Mouse (Mus musculus): ENCODE data around the gene Sema3b. TPM values are rescaled to one million over a fixed set of nuclear protein-coding genes. Genes with fewer than 3 reads are reported as not detected.
"Not testable (repeated sequence)": the region's sequence is repeated elsewhere in the genome, so short reads cannot be mapped to it uniquely, and the experiment has no call there.

Gene Sema3b
- total RNA-seq, 2 experiments from 2014 or later, result 2.7 to 2.9 TPM

- intact Hi-C loops (cut with DNase I), result no loop called here
- no peak for DNase-seq (ENCODE audit: extremely low spot score in 1 of 2, low spot score in 2 of 2)
Observed at GRCm38 (mm10) chr9:107578587-107578986, 30.4 kb downstream of the Sema3b start, which contains the start of gene Naa80. Gene Naa80, plus strand, starts transcription at chr9:107578887.

GRCm38 (mm10) chr9:107577871-107578270 is 31.2 kb downstream of the Sema3b start:
- no peak for DNase-seq (ENCODE audit: extremely low spot score in 1 of 2, low spot score in 2 of 2)
- intact Hi-C loops (cut with DNase I), result no loop called here

DNA sequence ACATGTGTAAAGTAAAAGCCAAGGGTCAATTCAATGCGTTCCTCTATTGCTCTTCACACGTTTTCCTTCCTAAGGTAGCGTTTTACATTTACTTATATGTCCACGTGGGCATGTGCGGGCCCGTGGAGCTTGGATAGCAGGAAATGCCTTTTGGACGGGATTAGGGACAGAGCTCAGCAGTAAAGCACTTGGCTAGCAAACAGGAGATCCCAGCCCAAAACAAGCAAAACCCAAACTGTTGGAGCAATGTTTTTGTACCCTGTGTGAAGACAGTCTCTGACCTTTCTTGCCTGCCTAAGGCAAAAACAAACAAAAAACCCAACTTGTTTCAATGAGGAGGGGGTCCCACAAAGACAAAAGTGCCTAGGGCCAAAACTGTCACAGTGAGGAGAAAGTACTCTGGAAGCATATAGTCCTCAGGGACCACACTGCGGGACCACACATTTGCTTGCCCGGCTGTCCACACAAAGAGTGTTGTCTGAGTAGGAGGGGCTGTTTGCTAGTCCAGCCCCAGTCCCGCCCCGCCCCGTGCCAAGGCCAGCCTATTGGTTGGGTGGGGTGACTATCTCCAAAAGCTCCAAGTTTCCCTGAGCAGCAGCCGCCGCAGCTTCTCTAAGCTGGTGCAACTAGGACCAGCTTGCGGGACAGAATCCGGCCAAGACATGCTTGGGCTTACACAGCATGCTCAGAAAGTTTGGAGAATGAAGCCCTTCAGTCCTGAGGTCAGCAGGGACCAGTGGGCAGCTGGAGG is 32.5 kb downstream of the Sema3b start, which contains the start of gene Hyal1:
TSS of gene Hyal1 (plus strand) at position 571 of the 751 bp plus-strand sequence.
- DNase-seq (ENCODE audit: extremely low spot score in 1 of 2, low spot score in 2 of 2), result peak in 1 of 2 experiments; percentile 90
- intact Hi-C loops (cut with DNase I), result no loop called here

GRCm38 (mm10) chr9:107575579-107576356 is 33.3 kb downstream of the Sema3b start:
- intact Hi-C loops (cut with DNase I), result no loop called here
- DNase-seq (ENCODE audit: extremely low spot score in 1 of 2, low spot score in 2 of 2), result no peak

GRCm38 (mm10) chr9:107573774-107574173 is 35.3 kb downstream of the Sema3b start:
- DNase-seq (ENCODE audit: extremely low spot score in 1 of 2, low spot score in 2 of 2); intact Hi-C loops (cut with DNase I): not testable (repeated sequence)

DNA sequence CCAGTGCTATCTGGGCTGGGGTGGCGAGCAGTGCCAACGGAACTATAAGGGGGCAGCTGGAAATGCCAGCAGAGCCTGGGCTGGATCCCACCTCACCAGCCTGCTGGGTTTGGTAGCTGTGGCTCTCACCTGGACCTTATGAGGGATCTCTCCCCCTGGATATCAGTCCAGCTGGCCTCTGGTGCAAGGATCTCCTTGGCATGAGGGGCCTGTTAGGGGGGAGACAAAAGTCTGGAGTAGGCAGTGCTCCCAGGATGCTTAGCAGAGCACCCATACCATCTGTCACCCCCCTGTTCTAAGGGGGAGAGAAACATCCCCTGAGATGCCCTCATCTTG is 36.7 kb downstream of the Sema3b start:
- intact Hi-C loops (cut with DNase I), result no loop called here
- no peak for DNase-seq (ENCODE audit: extremely low spot score in 1 of 2, low spot score in 2 of 2)

DNA sequence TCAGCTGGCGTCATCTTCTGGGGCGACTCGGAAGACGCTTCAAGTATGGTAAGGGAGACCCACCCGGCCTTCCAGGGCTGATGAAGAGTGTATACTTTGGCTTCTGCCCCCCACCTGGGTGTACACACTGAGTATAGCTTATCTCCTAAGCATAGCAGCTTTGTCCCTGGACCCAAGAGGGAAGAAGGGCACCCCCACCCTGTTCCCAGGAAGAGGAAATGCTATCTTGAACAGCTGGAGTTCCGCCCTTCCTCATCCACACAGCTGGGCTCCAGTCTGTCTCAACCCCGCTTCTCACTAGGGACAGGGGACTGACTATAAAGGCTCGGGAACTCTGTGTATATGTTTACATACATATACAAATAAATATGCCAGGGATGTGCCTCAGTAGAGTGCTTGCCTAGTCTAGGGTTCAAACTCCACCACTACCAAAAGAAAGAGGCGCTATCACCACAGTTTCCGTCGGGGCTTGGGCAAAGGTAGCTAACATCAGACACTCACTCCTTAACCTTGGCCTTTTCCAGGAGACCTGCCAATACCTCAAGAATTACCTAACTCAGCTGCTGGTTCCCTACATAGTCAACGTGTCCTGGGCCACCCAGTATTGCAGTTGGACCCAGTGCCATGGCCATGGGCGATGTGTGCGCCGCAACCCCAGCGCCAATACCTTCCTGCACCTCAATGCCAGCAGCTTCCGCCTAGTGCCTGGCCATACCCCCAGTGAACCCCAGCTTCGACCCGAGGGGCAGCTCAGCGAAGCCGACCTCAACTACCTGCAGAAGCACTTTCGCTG is 37.3 kb downstream of the Sema3b start:
- intact Hi-C loops (cut with DNase I), result no loop called here
- no peak for DNase-seq (ENCODE audit: extremely low spot score in 1 of 2, low spot score in 2 of 2)

DNA sequence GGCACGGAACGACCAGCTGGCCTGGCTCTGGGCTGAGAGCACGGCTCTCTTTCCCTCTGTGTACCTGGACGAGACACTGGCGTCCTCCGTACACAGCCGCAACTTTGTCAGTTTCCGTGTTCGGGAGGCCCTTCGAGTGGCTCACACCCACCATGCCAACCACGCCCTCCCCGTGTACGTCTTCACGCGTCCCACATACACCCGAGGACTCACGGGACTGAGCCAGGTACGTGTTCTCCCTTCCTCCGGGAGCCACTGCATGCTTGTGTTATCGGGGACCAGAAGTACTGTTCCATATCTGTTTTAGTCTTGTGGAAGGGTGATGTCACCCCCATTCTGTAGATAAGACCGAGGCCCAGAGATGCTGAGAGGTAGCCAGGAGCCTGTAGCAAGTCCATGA is 38.2 kb downstream of the Sema3b start:
- intact Hi-C loops (cut with DNase I), result no loop called here
- DNase-seq (ENCODE audit: extremely low spot score in 1 of 2, low spot score in 2 of 2), result no peak

- intact Hi-C loops (cut with DNase I), result no loop called here
- no peak for DNase-seq (ENCODE audit: extremely low spot score in 1 of 2, low spot score in 2 of 2)
Observed at GRCm38 (mm10) chr9:107570016-107570415, 39.0 kb downstream of the Sema3b start.

GRCm38 (mm10) chr9:107569270-107569669 is 39.8 kb downstream of the Sema3b start:
- intact Hi-C loops (cut with DNase I), result no loop called here
- no peak for DNase-seq (ENCODE audit: extremely low spot score in 1 of 2, low spot score in 2 of 2)

DNA sequence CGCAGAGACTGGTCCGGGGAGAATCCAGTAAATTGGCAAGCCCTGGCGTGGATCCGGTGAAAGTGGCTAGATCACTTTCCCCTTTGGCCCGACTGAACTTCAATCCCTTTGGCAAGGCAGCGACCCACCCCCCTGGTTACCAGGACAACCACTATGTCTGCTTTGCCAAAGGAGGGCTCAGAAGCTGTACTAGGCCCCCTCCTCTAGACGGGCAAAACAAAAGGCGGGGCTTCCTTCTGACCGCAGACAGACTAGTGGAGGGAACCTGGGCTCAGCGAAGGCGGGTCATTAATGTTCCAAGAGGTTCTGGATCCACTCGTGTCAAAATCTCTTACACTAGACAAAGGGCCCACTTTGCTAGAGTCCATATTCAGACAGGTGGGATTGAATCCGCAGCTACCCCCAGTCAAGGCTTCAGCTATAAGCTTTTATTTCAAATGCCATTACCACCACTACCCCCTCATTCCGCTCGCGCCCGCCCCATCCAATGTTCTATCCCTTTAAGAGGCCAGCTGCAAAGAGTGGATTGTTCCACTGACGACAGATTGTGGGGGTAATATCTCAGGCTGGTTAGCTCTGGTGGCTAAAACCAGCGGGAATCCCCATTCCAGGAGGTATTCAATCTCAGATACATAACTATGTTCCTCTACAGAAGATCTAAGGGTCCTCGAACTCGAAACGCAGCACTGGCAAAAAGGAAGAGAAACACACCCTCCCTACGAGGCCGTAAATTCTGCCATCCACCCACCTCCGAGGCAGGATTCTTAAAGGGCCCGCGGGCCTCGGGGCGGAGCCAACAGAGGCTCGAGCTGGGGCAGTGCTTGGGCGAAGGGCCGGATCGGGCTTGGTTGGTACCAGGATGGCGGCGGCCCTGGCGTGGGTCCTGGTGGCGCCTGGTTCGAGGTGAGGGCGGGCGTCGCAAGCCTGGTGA is 40.4 kb downstream of the Sema3b start:
- peak; percentile 76 to 91 for DNase-seq (ENCODE audit: extremely low spot score in 1 of 2, low spot score in 2 of 2)
- intact Hi-C loops (cut with DNase I), result no loop called here

DNA sequence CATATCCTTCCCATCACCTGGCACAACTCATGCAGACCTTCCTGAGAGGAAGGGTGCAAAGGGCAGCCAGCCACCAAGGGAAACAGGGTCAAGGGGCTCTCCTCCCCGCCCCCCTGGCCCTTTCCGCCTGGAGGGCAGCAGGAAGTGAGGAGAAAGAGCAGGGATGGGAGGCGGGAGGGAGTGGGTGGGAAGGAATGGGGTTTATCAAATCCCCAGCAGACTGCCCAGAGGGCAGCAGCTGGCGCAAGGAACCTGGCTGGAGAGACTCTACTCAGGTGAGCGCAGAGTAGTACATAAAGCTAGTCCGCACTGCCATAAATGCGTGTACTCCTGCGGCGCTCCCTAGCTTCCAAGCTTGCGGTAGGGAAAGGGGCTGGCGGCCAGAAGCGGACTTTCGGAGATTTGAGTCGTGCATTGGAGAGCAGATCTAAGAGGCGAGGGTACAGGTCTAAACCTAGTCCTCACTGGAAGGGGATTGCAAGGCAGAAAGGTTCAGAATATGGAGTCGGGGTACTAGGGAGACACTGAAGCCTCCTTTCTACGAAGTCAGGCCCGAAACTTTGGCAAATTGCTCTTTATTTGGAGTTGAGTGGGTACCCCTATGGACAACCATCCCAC is 41.2 kb downstream of the Sema3b start, which contains the start of gene Hyal2:
TSS of gene Hyal2 (plus strand) at position 244 of the 618 bp plus-strand sequence.
- intact Hi-C loops (cut with DNase I), result no loop called here
- DNase-seq (ENCODE audit: extremely low spot score in 1 of 2, low spot score in 2 of 2), result peak in 1 of 2 experiments; percentile 73

GRCm38 (mm10) chr9:107566855-107567254 is 42.2 kb downstream of the Sema3b start:
- DNase-seq (ENCODE audit: extremely low spot score in 1 of 2, low spot score in 2 of 2), result peak in 1 of 2 experiments; percentile 74
- intact Hi-C loops (cut with DNase I), result no loop called here

DNA sequence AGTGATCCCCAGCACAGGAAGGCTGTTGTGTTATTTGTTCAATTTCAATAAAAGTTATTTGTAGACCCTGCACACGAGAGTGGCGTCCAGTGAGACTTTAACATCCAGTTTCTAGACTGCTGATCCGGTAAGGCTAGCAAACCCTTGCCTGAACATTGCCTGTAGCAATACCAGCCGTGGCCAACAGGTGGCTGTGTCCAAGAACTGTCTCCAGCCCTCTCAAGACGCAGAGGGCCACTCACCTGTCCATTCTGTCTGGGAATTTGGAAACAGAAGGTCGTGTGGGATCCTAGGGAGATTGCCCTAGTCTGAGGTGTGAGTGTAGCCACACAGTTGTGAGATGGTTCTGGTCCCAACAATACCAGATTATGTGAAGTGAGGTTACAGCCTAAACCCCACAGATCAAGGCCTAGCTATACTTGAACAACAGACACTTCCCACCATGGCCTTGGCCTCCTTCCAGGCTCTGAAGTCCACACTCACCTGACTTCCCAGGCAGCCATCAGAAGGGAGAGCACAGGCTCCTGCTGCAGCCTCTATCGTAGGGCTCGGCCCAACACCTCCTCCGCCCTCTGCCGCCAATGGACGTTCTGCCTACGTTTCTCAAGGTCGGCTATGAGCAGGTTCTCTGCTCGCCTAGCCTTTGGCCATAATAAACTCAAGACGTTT is 42.9 kb downstream of the Sema3b start:
- intact Hi-C loops (cut with DNase I), result no loop called here
- DNase-seq (ENCODE audit: extremely low spot score in 1 of 2, low spot score in 2 of 2), result peak; percentile 65 to 89

GRCm38 (mm10) chr9:107565556-107565955 is 43.5 kb downstream of the Sema3b start:
- intact Hi-C loops (cut with DNase I), result not testable (repeated sequence)

DNA sequence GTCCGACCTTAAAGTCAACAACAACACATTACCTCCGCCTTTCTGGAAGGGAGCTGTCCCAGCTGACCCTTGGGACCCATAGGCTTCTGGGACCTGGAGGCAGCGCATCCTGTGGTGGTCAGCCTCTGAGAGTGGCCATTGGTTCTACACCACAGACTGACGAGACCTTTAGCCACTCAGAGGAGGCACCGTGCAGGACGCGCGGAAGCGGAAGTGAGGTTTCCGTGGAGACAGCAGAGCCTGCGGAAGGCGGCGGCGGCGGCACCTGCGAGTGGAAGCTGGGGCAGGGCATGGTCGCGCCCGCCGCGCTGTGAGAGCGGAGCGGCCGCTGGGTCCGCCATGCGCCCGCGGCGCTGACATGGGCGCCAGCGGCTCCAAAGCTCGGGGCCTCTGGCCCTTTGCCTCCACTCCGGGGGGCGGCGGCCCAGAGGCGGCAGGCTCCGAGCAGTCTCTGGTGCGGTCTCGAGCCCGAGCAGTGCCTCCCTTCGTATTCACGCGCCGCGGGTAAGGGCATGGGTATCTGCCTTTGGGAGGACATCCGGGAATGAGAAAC is 45.9 kb downstream of the Sema3b start, which contains the start of gene Tusc2:
TSS of gene Tusc2 (plus strand) at position 227 of the 553 bp plus-strand sequence.
- DNase-seq (ENCODE audit: extremely low spot score in 1 of 2, low spot score in 2 of 2), result peak; percentile 95 to 96
- intact Hi-C loops (cut with DNase I), result no loop called here

More at GRCm38 (mm10) chr9:107565556-107565955, 43.5 kb downstream of the Sema3b start:
- DNase-seq (ENCODE audit: extremely low spot score in 1 of 2, low spot score in 2 of 2), result not testable (repeated sequence)

DNA sequence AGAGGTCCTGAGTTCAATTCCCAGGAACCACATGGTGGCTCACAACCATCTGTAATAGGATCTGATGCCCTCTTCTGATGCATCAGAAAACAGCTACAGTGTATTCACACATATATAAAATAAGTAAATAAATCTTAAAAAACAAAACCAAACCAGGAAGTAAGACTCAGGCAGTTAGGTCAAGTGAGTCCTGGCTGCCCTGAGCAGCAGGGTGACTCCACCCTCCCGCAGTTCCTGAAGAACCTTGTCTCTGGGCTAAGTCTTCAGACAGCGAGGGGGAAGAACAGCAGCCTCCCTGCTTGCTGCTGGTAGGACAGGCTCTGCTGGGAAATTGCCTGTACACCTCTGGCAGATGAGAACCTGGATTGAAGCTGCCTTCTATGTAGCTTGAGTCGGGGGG is 52.7 kb downstream of the Sema3b start:
- intact Hi-C loops (cut with DNase I), result no loop called here
- DNase-seq (ENCODE audit: extremely low spot score in 1 of 2, low spot score in 2 of 2), result no peak

All from left cerebral cortex, postnatal 10 days (tissue).